Mouse (Mus musculus) cerebellum, adult 2 months (tissue): ENCODE data around the gene Cep55.

ENCODE experiments used
- CTCF ChIP-seq: fragments of 200-500 bp; IDR thresholded peaks from 2 replicates; pipeline ENCODE4 v1.5.1; 2011; ENCODE audit warnings: low read depth, mild to moderate bottlenecking, control low read depth, low read length, moderate library complexity, borderline replicate concordance; ENCODE audit not compliant: insufficient read depth
- POLR2A ChIP-seq: fragments of 200-500 bp; IDR thresholded peaks from 2 replicates; pipeline ENCODE4 v1.6.1; 2011; ENCODE audit warnings: low read length, control low read depth, borderline replicate concordance; ENCODE audit not compliant: insufficient read depth

DNA sequence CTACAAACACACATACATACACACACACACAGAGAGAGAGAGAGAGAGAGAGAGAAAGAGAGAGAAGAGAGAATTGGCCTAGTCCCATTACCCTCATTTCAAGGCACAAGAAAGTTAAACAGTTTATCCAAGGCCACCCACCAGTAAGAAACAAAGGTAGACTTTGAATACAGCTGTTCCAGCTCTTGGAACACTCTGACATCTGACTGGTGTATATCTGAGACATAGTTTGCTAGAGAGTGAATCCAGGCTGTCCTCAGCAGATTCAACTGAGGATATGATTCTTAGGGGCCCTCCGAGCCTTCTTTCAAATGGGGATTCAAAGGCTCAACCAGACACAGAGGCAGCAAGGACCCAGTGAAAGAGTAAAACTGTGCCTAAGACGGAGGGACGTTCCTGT lies 25.5 kb upstream of the Cep55 start:
- TF ChIP-seq CTCF: no peak
- TF ChIP-seq POLR2A: no peak
